Mouse (Mus musculus): ENCODE data around the gene Sgpl1. TPM values are rescaled to one million over a fixed set of nuclear protein-coding genes. Genes with fewer than 3 reads are reported as not detected.

Gene Sgpl1
- polyA plus RNA-seq, 1 experiment: 13.1 TPM

DNA sequence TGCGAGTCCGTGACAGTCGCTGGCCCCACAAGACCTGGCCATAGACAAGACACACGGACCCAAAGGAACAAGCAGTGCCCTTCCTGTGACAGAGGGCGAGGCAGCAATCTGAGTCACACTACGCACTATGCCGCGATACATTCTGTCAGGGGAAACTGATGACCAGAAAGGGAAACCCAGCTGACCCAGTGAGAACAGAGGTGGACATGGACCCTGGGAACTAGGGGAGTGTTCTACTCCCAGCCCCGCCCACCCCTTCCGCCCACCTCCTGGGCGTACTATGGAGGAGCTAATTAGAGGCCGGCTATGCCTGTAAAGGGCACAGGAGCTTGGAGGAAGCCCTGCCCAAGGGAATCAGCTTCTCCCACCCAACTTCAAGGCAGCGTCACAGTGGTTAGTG is 78.3 kb downstream of the Sgpl1 start:
- Histone ChIP-seq H3K4me1 (ENCODE audit: control insufficient read depth, insufficient read depth, low read length) (peaks cover 6% of the 10 kb centered on the region), H3K27ac (ENCODE audit: control insufficient read depth, insufficient read depth, low read depth, low read length) (no peak overlapping the region), H3K27me3 (ENCODE audit: control insufficient read depth, insufficient read depth, low read length) (no peaks in the 10 kb centered on the region), H3K4me3 (ENCODE audit: control insufficient read depth, low read depth, low read length) (no peak overlapping the region), H3K36me3 (ENCODE audit: control insufficient read depth, insufficient read depth, low read length) (no peaks in the 10 kb centered on the region)
- TF ChIP-seq POLR2A (IDR thresholded peaks at IDR 0.05; ENCODE audit: control insufficient read depth, low read depth, low read length): no peak

DNA sequence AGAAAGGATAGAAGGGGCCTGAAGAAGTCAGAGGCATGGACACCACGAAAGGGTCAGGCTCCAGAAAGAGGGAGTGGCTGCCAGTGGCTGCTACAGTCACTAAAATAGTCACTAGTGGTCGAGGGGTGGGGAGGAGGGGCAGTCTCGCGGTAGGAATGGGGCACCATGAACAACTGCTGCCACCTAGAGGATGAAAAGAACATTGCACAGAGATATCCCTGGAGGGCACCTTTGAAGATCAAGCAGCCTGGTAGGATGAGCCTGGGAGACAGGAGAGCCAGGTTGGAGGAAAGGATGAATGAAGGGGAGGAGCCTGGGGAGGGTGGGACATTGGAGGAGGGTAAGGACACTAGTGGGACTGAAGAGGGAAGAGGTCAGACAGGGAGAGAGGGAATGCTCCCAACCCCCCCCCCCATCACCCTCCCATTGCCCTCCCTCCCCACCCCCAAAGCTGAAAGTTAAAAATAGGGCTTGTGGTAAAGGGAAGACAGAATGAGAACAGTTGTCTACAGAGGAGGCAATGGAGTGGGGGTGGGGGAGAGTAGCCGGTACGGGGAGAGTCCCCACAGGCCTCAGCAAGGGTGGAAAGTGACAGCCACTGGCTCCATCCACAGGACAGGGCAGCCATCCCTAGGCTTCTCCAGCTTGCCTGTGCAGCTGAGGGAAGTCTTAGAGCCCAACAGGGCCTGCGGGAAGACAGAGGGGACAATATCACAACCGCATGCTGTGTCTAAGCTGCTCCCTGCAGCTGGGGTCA is 78.9 kb downstream of the Sgpl1 start:
- H3K4me3 ChIP-seq (ENCODE audit: control insufficient read depth, low read depth, low read length): no peak overlapping the region
- peaks cover 9% of the 10 kb centered on the region for H3K4me1 ChIP-seq (ENCODE audit: control insufficient read depth, insufficient read depth, low read length)
- TF ChIP-seq POLR2A (IDR thresholded peaks at IDR 0.05; ENCODE audit: control insufficient read depth, low read depth, low read length): no peak
- TF ChIP-seq CTCF (IDR thresholded peaks at IDR 0.05; ENCODE audit: control insufficient read depth, insufficient read depth, insufficient replicate concordance, low read depth, low read length): peak; percentile 85
- no peak overlapping the region for H3K27ac ChIP-seq (ENCODE audit: control insufficient read depth, insufficient read depth, low read depth, low read length)
- H3K27me3 ChIP-seq (ENCODE audit: control insufficient read depth, insufficient read depth, low read length): no peaks in the 10 kb centered on the region
- no peaks in the 10 kb centered on the region for H3K36me3 ChIP-seq (ENCODE audit: control insufficient read depth, insufficient read depth, low read length)

DNA sequence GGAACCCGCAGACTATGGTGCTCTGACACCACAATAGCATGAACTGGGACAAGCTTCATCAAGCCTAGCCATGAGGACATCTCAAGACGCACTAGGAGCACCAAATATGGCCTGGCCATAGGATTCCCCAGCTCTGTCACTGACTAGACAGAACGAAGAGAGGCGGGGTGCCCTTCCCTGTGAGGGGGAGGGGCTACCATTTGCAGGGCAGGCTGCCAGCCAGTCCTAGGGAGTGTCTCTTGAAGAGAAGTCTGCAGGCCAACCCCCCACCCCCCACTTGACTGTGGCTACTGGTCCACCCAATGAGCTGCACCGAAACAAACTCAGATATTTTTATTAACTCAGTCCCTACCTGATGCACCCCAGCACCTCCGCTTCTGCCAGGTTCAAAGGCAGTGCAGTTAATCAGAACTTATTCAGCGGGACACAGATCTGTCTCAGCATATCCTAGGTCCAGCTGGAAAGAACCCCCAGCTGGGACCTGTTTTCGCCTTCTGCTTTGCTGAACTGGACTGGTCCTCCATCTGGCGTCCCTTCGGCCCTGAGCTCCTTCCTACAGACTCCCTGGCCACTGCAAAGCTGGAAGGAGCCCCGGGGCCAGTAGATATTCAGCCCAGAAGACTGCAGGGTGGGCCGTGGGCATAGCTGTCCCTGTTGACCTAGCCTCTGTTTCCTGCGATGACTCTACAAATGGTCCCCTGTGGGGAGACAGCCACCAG is 82.1 kb downstream of the Sgpl1 start:
- Histone ChIP-seq H3K27me3 (ENCODE audit: control insufficient read depth, insufficient read depth, low read length) (no peaks in the 10 kb centered on the region), H3K36me3 (ENCODE audit: control insufficient read depth, insufficient read depth, low read length) (no peaks in the 10 kb centered on the region), H3K4me1 (ENCODE audit: control insufficient read depth, insufficient read depth, low read length) (peaks cover 9% of the 10 kb centered on the region), H3K4me3 (ENCODE audit: control insufficient read depth, low read depth, low read length) (no peak overlapping the region), H3K27ac (ENCODE audit: control insufficient read depth, insufficient read depth, low read depth, low read length) (no peak overlapping the region)
- TF ChIP-seq POLR2A (IDR thresholded peaks at IDR 0.05; ENCODE audit: control insufficient read depth, low read depth, low read length): no peak
- TF ChIP-seq CTCF (IDR thresholded peaks at IDR 0.05; ENCODE audit: control insufficient read depth, insufficient read depth, insufficient replicate concordance, low read depth, low read length): no peak

DNA sequence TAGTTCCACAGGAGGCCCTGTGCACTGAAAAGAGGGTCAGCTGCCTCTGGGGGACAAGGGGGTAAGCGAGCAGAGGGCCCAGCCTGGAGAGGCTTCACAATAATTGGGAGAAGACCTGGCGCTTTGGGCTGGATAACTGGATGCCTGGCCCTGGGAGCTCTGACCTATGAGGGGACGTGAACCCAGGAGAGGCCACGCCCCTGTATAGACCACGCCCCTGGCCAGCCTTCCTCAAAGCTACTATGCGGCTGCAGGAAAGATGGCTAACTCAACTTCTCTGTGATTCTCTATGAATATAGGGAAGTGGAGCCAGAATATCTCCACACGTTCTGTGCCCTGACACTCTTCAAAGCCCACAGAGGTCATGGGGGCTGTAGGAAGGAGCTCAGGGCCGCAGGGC is 82.9 kb downstream of the Sgpl1 start:
- H3K27ac ChIP-seq (ENCODE audit: control insufficient read depth, insufficient read depth, low read depth, low read length): no peak overlapping the region
- TF ChIP-seq POLR2A (IDR thresholded peaks at IDR 0.05; ENCODE audit: control insufficient read depth, low read depth, low read length) (no peak), CTCF (IDR thresholded peaks at IDR 0.05; ENCODE audit: control insufficient read depth, insufficient read depth, insufficient replicate concordance, low read depth, low read length) (no peak)
- H3K4me3 ChIP-seq (ENCODE audit: control insufficient read depth, low read depth, low read length): no peak overlapping the region

DNA sequence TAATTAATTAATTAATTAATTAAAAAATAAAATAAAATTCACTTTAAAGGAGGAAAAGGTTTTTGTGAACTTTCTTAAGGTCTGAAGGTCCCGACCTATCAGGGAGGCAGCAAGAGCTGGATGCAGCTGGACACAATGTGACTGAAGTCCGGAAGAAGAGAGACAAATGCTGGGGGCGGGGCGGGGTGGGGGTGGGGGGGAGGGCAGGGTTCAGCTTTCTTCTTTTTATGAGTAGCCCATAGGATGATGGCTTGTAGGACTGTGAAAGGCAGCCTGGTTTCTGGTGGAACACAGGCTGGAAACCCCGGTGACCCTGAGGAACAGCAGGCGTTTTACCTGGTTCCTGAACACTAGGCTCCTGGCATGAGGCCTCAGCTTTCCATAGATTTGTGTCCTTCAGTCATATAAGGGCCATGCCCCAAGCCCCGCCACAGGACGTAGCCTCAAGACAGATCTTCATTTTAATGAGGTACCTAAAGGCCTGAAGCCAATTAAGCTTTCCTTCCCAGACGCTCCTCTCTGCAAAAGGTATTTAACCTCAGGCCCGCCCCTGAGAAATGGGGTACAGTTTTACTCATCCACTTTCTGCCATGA is 84.1 kb downstream of the Sgpl1 start:
- H3K4me1 ChIP-seq (ENCODE audit: control insufficient read depth, insufficient read depth, low read length): peaks cover 5% of the 10 kb centered on the region
- no peak overlapping the region for H3K27ac ChIP-seq (ENCODE audit: control insufficient read depth, insufficient read depth, low read depth, low read length)
- no peaks in the 10 kb centered on the region for H3K27me3 ChIP-seq (ENCODE audit: control insufficient read depth, insufficient read depth, low read length)
- no peak overlapping the region for H3K4me3 ChIP-seq (ENCODE audit: control insufficient read depth, low read depth, low read length)
- H3K36me3 ChIP-seq (ENCODE audit: control insufficient read depth, insufficient read depth, low read length): no peaks in the 10 kb centered on the region
- TF ChIP-seq CTCF (IDR thresholded peaks at IDR 0.05; ENCODE audit: control insufficient read depth, insufficient read depth, insufficient replicate concordance, low read depth, low read length): no peak

More for the DNA sequence above, 82.9 kb downstream of the Sgpl1 start:
- Histone ChIP-seq H3K27me3 (ENCODE audit: control insufficient read depth, insufficient read depth, low read length) (no peaks in the 10 kb centered on the region), H3K4me1 (ENCODE audit: control insufficient read depth, insufficient read depth, low read length) (peaks cover 9% of the 10 kb centered on the region), H3K36me3 (ENCODE audit: control insufficient read depth, insufficient read depth, low read length) (no peaks in the 10 kb centered on the region)

DNA sequence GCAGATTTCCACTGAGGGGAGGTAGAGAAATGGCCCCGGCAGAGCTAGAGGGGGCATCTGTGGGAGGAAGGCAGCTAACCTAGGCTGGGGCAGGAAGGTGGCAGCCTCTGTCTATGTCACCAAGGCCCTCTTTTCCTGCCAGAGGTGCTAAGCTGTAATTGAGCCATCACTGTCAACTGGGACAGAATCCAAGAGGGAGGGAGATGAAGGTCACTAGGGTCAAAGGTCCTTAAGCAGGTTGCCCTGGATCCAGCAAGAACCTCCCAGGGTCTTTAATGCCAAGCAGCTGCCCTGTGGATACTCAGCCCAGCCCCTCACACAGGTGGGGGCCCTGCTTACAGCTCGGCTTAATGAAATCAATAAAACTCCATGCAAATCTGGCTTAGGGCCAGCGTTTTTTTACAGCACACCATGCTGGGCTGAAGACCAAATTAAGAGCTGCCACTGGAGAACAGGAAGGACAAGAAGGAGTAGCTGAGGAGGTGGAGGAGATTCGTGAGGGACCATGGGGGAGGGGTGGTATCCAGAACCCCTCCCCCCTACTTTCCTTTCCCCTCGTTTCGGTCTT is 87.9 kb downstream of the Sgpl1 start:
- H3K27me3 ChIP-seq (ENCODE audit: control insufficient read depth, insufficient read depth, low read length): no peaks in the 10 kb centered on the region
- TF ChIP-seq POLR2A (IDR thresholded peaks at IDR 0.05; ENCODE audit: control insufficient read depth, low read depth, low read length): no peak
- no peak for TF ChIP-seq CTCF (IDR thresholded peaks at IDR 0.05; ENCODE audit: control insufficient read depth, insufficient read depth, insufficient replicate concordance, low read depth, low read length)

DNA sequence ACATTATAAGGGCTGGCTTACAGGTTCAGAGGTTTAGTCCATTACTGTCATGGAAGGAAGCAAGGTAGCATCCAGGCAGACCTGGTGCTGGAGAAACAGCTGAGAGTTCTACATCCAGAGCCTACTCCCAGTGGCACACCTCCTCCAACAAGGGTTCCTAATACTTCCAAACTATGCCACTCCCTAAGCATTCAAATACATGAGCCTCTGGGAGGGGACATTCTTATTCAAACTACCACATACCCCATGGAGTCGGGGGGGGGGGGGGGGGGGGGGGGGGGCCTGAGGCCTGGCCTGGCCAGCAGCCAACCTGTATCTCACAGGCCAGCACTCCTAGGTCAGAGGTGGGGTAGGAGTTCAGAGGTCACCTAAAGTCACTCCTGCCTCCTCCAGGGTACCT is 88.4 kb downstream of the Sgpl1 start:
- TF ChIP-seq POLR2A (IDR thresholded peaks at IDR 0.05; ENCODE audit: control insufficient read depth, low read depth, low read length) (no peak), CTCF (IDR thresholded peaks at IDR 0.05; ENCODE audit: control insufficient read depth, insufficient read depth, insufficient replicate concordance, low read depth, low read length) (no peak)
- Histone ChIP-seq H3K4me3 (ENCODE audit: control insufficient read depth, low read depth, low read length) (no peak overlapping the region), H3K27me3 (ENCODE audit: control insufficient read depth, insufficient read depth, low read length) (no peaks in the 10 kb centered on the region), H3K36me3 (ENCODE audit: control insufficient read depth, insufficient read depth, low read length) (no peaks in the 10 kb centered on the region), H3K27ac (ENCODE audit: control insufficient read depth, insufficient read depth, low read depth, low read length) (no peak overlapping the region), H3K4me1 (ENCODE audit: control insufficient read depth, insufficient read depth, low read length) (peaks cover 2% of the 10 kb centered on the region)

More for the DNA sequence above, 87.9 kb downstream of the Sgpl1 start:
- Histone ChIP-seq H3K36me3 (ENCODE audit: control insufficient read depth, insufficient read depth, low read length) (no peaks in the 10 kb centered on the region), H3K4me1 (ENCODE audit: control insufficient read depth, insufficient read depth, low read length) (peaks cover 3% of the 10 kb centered on the region), H3K4me3 (ENCODE audit: control insufficient read depth, low read depth, low read length) (no peak overlapping the region), H3K27ac (ENCODE audit: control insufficient read depth, insufficient read depth, low read depth, low read length) (no peak overlapping the region)

Measured in testis, adult 2 months (tissue).